Mouse (Mus musculus) megakaryocyte, embryonic 14.5 days (primary cell): ENCODE data around the gene Izumo4.

Experiments
- FLI1 ChIP-seq: IDR thresholded peaks from 2 replicates; pipeline ENCODE4 v1.6.1; 2012; ENCODE audit warnings: low read length, inconsistent platforms, mixed read lengths
- GATA1 ChIP-seq: IDR thresholded peaks from 3 replicates; pipeline ENCODE4 v1.6.1; 2012; ENCODE audit warnings: mixed read lengths, low read length, inconsistent platforms, borderline replicate concordance

DNA sequence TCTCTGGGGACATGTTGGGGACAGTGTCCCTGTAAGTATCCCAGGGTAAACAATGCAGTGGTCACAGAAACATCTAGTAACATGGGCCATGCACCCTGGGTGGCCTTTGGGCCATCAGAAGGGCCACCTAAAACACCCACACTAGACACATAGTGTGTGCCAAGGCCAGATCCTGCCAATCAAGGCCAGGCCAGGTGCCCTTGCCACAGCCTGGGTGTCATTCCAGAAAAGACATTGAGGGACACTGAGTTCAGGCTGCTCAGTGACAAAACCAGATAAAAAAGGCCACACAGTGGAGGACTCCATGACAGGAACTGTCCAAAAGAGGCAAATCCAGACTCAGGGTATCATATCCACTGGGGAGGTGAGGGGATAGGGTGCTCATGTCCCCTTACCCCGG is 18.3 kb upstream of the Izumo4 start:
- TF ChIP-seq GATA1 (no peak), FLI1 (no peak)
